Mouse (Mus musculus): ENCODE data around the gene Zic1. TPM values are rescaled to one million over a fixed set of nuclear protein-coding genes. Genes with fewer than 3 reads are reported as not detected.

The Zic1 gene
- polyA plus RNA-seq, 1 experiment from 2014 or later, result 15.1 TPM

DNA sequence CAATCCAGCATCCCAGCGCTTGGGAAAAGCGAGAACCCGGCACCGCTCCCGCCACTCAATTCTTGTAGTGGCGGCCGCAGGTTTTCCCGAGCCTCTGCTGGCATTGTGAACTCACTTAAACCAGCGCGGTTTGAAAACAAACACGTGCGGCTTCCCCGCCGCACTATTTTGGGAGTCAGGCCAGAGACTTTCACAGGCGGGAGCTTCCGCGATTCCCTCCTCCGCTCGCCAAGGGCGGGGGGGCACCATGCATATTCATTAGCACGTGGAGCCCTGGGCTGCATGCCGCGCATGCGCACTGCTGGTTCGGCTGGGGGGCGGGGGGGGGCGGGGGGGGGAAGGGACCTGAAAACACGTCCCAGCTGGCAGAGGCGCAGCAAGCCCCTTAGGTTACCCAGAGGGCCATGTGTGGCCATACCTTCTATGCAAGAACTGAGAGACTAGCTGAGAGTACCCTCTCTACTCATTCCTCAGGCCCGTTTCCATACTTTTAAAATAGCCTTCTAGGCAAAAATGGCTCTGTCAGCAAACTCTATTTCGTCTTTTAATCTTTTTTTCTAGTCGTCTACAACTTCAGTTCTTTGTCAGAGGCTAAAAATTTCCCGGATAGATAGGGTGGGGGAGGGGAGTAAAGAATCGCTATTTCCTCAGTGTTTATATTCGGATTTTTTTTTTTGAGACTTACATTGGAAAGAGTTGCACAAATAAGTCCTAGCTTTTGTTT is 9.8 kb downstream of the Zic1 start:
- ATAC-seq, result peak; percentile 84
- H3K27me3 ChIP-seq, result peaks cover 80% of the 10 kb centered on the region
- H3K4me3 ChIP-seq, result peak overlapping the region; percentile 27
- WGBS, result under 1% methylated on average over 31 of the region's 35 CpGs
- peak overlapping the region; percentile 59 for H3K4me2 ChIP-seq
- peaks cover 16% of the 10 kb centered on the region for H3K4me1 ChIP-seq
- H3K36me3 ChIP-seq (ENCODE audit: poor library complexity, severe bottlenecking), result no peaks in the 10 kb centered on the region
- H3K27ac ChIP-seq, result peak overlapping the region; percentile 86
- peak overlapping the region; percentile 55 for H3K9ac ChIP-seq
- H3K9me3 ChIP-seq (replicated peaks), result no peaks in the 10 kb centered on the region

DNA sequence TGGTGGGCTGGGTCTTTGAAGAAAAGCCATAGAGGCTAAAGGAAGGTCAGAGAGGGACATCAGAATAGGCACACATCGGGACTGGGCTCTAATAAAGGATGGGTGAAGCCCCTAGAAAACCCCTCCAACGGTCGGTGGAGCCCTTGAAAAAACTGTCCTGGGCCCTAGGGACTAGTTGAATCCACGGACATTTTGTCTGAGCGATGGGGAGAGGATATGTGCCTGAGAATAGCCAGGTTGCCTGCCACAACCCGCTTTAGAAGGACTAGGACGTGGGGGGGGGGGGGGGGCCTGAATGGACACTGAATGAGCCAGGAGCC is 10.4 kb downstream of the Zic1 start:
- Histone ChIP-seq H3K4me1 (peaks cover 16% of the 10 kb centered on the region), H3K27me3 (peaks cover 85% of the 10 kb centered on the region), H3K4me2 (peak overlapping the region; percentile 59), H3K27ac (peak overlapping the region; percentile 86), H3K9me3 (replicated peaks) (no peaks in the 10 kb centered on the region), H3K36me3 (ENCODE audit: poor library complexity, severe bottlenecking) (no peaks in the 10 kb centered on the region), H3K9ac (peak overlapping the region; percentile 55), H3K4me3 (peak overlapping the region; percentile 27)
- 3% methylated on average over 7 of the region's 7 CpGs for WGBS
- ATAC-seq, result no peak; the same call in 1 of the 2 replicates

DNA sequence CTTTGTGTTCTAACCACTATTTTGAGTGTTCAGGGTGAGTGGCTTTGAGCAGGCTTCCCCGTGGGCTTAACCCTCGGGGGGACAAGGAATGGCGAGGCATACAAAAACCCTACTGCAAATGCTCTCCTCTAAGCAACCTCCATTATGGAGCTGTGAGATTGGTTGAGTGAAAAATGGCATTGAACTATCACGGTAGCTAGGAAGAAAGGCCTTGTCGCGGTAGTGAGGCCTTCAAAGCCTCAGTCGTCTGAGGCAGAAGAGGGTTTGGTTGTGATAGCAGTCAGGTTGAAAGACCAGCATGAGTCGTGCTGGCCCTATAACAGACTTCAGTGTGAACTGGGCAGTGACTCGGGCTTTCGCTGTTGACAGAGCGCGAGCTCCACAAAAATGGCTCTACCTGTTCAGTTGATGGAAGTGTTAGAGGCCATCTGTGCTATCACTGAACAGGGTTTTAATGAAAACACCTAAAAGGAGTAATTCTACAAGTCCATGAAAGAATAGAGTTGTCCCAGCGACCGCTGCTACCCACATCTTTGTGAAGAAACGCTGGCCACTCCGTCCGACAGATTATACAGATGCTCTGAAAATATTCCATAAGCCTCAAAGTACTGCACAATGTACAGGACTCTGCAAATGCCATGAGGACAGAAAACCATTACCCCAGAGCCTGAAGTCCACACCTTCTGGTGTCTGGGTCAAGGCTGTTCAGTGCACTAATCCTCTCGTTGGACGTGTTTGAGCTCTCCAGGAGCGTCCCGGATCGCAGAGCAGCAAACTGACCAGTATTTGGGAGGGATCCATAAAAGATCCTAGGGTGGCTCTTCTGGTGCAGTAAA is 11.0 kb downstream of the Zic1 start:
- no peaks in the 10 kb centered on the region for H3K36me3 ChIP-seq (ENCODE audit: poor library complexity, severe bottlenecking)
- 11% methylated on average over 22 of the region's 22 CpGs for WGBS
- H3K9me3 ChIP-seq (replicated peaks), result no peaks in the 10 kb centered on the region
- peak; percentile 1; the same call in 1 of the 2 replicates for ATAC-seq
- H3K9ac ChIP-seq, result peak overlapping the region; percentile 55
- H3K27me3 ChIP-seq, result peaks cover 87% of the 10 kb centered on the region
- H3K4me3 ChIP-seq, result peak overlapping the region; percentile 27
- peak overlapping the region; percentile 86 for H3K27ac ChIP-seq
- H3K4me2 ChIP-seq, result peak overlapping the region; percentile 59
- H3K4me1 ChIP-seq, result peaks cover 16% of the 10 kb centered on the region

DNA sequence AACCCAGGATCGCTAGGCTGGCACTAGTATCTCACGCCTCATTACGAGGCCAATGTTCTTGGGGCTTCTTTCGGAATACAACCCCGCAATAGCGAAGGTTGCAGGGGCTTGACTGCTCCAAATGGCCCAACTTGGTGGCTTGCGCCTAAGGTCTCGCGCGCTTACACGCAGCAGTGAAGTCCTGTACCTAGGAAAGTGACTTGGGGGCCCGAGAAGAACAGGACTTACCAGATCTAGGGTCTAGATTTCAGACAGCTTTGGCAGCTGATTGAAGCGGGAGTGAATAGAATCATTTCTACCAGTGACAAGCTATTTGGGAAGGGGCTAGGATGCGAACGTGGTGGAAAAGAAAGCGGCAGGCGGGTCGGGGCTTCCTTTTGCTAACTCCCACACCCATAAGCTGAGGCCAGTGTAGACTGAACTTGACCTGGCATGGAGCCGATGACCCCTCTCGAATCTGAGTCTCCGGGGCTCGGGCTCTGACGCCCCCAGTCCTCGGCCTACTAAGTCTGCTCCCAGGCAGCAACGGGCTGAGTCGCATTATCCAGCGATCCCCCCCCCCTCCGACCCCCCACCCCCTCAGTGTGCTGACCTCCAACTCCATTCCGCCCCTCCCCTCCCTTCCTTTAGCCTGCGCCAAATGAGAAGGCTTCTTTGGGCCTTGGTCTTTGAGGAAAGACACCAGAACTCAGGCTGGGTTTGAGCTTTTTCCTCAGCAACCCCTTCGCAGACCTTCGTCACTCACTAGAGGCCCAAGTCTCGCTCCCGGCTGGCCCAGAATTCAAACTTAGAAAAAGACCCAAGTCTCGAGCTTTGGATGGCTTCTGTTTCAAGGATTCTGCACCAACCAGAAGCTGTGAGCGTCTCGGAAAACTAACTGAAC is 11.8 kb downstream of the Zic1 start:
- no peaks in the 10 kb centered on the region for H3K9me3 ChIP-seq (replicated peaks)
- peak overlapping the region; percentile 59 for H3K4me2 ChIP-seq
- H3K9ac ChIP-seq, result peak overlapping the region; percentile 55
- 9% methylated on average over 37 of the region's 37 CpGs for WGBS
- H3K4me3 ChIP-seq, result peak overlapping the region; percentile 27
- no peaks in the 10 kb centered on the region for H3K36me3 ChIP-seq (ENCODE audit: poor library complexity, severe bottlenecking)
- no peak for ATAC-seq
- H3K4me1 ChIP-seq, result peaks cover 16% of the 10 kb centered on the region
- H3K27me3 ChIP-seq, result peaks cover 85% of the 10 kb centered on the region
- peak overlapping the region; percentile 86 for H3K27ac ChIP-seq

DNA sequence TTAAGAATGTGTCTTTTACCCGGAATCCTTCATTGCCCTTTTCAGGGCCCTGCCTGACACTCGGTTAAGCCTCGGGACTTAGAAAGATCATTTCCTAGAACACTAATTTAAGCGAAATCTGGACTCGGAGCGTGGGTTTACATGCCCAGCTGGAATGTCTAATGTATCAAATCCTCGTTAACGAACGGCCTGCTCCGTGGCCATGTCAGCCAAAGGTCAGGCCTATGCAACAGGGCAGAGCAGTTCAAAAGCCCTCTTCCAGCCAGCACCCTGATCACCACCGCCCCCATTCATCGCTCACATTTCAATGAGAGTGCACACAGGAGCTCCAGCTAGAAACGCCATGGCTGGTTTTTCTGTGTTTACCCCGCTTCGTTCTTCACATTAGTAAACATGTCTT is 12.8 kb downstream of the Zic1 start:
- H3K36me3 ChIP-seq (ENCODE audit: poor library complexity, severe bottlenecking), result no peaks in the 10 kb centered on the region
- peak overlapping the region; percentile 59 for H3K4me2 ChIP-seq
- peak overlapping the region; percentile 55 for H3K9ac ChIP-seq
- H3K27ac ChIP-seq, result peak overlapping the region; percentile 82
- H3K4me3 ChIP-seq, result peak overlapping the region; percentile 27
- no peaks in the 10 kb centered on the region for H3K9me3 ChIP-seq (replicated peaks)
- peaks cover 82% of the 10 kb centered on the region for H3K27me3 ChIP-seq
- 3% methylated on average over 15 of the region's 15 CpGs for WGBS
- peaks cover 16% of the 10 kb centered on the region for H3K4me1 ChIP-seq
- no peak for ATAC-seq

DNA sequence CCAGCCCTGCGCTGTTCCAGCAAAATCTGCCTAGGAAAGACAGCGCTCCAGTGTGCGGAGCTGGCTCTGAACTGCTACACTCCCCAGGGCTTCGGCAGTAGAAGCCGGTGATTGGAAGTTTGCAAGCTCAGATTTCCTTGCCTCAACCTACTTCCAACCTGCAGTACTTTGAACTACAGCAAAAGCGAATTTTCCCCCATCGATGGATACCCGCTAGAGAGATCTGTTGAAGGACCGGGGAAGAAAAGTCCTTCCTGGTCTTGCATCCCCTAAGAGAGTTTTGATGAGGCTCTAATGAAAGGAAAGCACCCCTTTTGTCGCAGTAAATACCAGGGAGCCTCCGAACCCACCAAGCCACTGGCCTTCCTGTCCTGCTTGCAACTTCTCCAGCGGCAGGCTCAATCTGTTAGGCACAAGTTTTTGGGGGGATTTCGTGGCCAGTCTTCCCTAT is 13.6 kb downstream of the Zic1 start:
- Histone ChIP-seq H3K4me3 (peak overlapping the region; percentile 27), H3K36me3 (ENCODE audit: poor library complexity, severe bottlenecking) (no peaks in the 10 kb centered on the region), H3K27me3 (peaks cover 79% of the 10 kb centered on the region), H3K9ac (peak overlapping the region; percentile 55), H3K27ac (peak overlapping the region; percentile 82), H3K4me1 (peaks cover 16% of the 10 kb centered on the region), H3K4me2 (peak overlapping the region; percentile 59), H3K9me3 (replicated peaks) (no peaks in the 10 kb centered on the region)
- ATAC-seq, result no peak
- WGBS, result 6% methylated on average over 13 of the region's 13 CpGs

DNA sequence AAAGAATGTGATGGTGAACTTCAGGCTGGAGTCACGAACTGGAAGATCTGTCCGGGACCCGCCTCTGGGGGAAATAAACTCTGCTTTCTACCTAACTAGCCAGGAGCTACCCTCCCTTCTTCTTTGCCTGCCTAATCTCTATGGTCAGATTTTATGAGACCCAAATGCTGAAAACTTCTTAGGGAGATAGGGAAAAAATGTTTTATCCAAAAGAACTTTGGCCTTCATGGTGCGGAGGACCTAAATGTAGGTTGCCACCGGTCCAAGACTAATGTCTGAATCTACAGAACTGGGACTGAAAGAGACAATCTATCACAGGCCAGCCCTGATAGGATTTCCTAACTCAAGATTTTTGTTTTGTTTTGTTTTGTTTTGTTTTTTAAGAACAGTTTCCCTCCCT is 14.2 kb downstream of the Zic1 start:
- Histone ChIP-seq H3K4me3 (peak overlapping the region; percentile 27), H3K27ac (peak overlapping the region; percentile 82), H3K9ac (peak overlapping the region; percentile 57), H3K4me1 (peaks cover 15% of the 10 kb centered on the region), H3K4me2 (peak overlapping the region; percentile 59), H3K27me3 (peaks cover 73% of the 10 kb centered on the region), H3K9me3 (replicated peaks) (no peaks in the 10 kb centered on the region), H3K36me3 (ENCODE audit: poor library complexity, severe bottlenecking) (no peaks in the 10 kb centered on the region)
- no peak for ATAC-seq
- 9% methylated on average over 5 of the region's 5 CpGs for WGBS

DNA sequence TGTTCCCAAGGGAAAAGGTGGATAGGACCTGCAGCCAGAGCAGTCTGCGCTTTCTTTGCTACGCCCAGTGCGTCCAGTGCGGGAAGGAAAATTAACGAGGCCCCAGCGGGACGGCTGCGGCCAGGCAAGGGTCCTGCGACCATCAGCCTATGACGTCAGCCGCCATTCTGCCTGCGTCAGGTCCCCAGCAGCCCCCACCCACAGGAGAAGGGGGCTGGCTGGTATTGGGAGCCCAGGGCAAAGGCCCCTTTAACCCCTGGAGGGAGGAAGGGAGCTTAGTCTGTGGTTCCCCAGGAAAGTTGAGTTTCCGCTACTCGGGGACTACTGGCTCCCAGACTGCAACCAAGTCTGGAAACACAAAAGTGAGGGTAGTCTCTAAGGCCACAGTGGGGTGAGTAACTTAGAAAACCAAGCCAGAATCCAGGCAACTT is 14.7 kb downstream of the Zic1 start:
- ATAC-seq, result peak; percentile 41; the same call in 1 of the 2 replicates
- Histone ChIP-seq H3K36me3 (ENCODE audit: poor library complexity, severe bottlenecking) (no peaks in the 10 kb centered on the region), H3K9ac (peak overlapping the region; percentile 57), H3K27me3 (peaks cover 68% of the 10 kb centered on the region), H3K4me3 (peak overlapping the region; percentile 27), H3K4me2 (peak overlapping the region; percentile 59), H3K9me3 (replicated peaks) (no peaks in the 10 kb centered on the region), H3K4me1 (peaks cover 10% of the 10 kb centered on the region), H3K27ac (peak overlapping the region; percentile 82)
- 3% methylated on average over 14 of the region's 14 CpGs for WGBS

DNA sequence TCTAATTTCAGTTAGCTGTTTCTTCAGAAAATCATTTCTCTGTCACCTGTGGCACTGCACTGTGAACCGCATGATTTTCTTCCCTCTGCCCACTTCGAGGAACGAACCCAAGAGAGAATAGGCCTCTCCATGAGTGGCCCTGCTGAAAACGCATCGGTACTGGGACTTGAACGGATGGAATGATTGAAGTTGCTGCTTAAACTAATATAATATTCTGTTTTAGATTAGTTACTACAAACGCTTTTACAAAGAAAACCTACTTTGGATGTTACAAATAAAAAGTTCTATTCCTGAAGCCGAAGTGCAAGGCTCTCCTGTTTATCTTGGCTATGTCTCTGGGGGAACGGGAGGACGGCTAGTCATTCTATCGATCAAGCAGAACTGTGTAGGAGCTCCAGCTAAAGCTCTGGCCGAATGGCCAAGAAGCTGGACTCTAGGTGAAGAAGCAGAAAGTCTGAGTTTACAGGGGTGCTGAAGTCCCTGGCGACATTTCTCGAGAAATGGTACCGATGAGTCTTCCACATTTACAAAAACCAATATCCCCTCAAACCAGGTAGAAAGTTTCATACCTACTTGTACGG is 15.3 kb downstream of the Zic1 start:
- Histone ChIP-seq H3K4me1 (peaks cover 4% of the 10 kb centered on the region), H3K36me3 (ENCODE audit: poor library complexity, severe bottlenecking) (no peaks in the 10 kb centered on the region), H3K9me3 (replicated peaks) (no peaks in the 10 kb centered on the region), H3K27me3 (peaks cover 63% of the 10 kb centered on the region), H3K9ac (peak overlapping the region; percentile 57), H3K27ac (peak overlapping the region; percentile 82), H3K4me3 (peak overlapping the region; percentile 27), H3K4me2 (peak overlapping the region; percentile 59)
- 3% methylated on average over 16 of the region's 16 CpGs for WGBS
- no peak for ATAC-seq

DNA sequence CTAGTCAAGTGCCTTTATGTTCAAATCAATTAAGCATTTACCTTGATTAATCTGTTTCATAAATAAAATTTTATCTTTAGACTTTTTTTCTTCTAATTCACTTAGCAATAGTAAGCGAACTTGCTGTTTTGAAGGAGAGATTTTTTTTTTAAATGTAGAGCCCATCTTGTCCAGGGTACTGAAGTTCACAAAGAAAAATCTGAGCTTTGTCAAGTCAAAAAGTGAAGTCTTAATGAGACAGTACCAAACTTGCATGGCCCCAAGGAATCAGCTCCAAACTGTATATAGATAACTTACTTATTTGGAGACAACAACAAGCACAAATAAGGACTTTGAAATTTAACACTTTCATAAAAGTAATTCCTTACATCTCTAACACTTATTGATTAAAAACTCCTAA is 16.9 kb downstream of the Zic1 start:
- 51% methylated on average over 1 of the region's 1 CpGs for WGBS
- ATAC-seq, result no peak
- Histone ChIP-seq H3K9me3 (replicated peaks) (no peaks in the 10 kb centered on the region), H3K4me3 (no peak overlapping the region), H3K4me2 (no peak overlapping the region), H3K9ac (no peak overlapping the region), H3K4me1 (no peaks in the 10 kb centered on the region), H3K27ac (no peak overlapping the region), H3K36me3 (ENCODE audit: poor library complexity, severe bottlenecking) (no peaks in the 10 kb centered on the region), H3K27me3 (peaks cover 48% of the 10 kb centered on the region)

DNA sequence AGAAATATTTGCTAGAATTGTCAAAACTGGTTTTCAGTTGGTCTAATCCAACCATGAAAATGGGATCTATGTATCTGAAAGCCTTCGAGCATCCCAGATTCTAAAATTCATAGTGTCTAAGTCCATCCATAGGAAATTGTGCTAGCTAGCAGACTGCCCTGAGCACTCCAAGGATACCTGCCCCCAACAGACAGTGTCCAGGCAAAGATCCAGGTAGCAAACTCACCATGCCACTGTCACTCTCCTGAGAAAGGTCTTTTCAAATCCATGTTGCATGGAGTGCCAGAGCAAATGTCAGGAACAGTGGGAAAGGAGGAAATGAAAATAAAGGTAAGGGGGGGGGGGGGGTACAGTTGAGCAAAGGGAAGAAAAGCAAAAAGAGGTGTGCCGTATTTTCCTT is 18.0 kb downstream of the Zic1 start:
- H3K27ac ChIP-seq, result no peak overlapping the region
- H3K36me3 ChIP-seq (ENCODE audit: poor library complexity, severe bottlenecking), result no peaks in the 10 kb centered on the region
- no peak for ATAC-seq
- no peak overlapping the region for H3K9ac ChIP-seq
- WGBS, result 68% methylated on average over 2 of the region's 2 CpGs
- H3K4me2 ChIP-seq, result no peak overlapping the region
- no peak overlapping the region for H3K4me3 ChIP-seq
- peaks cover 38% of the 10 kb centered on the region for H3K27me3 ChIP-seq
- no peaks in the 10 kb centered on the region for H3K4me1 ChIP-seq
- H3K9me3 ChIP-seq (replicated peaks), result no peaks in the 10 kb centered on the region

All from forebrain, embryonic 13.5 days (tissue).